Mouse (Mus musculus): Measurements from ENCODE around the gene Tubb4b. TPM values are rescaled to one million over a fixed set of nuclear protein-coding genes. Genes with fewer than 3 reads are reported as not detected.
A peak's percentile ranks its signal among the peaks of the same experiment; 100 is the strongest.

The Tubb4b gene
- total and polyA plus RNA-seq, 2 experiments from 2014 or later: 469 to 553 TPM

- TF ChIP-seq CTCF (IDR thresholded peaks at IDR 0.05; ENCODE audit: low read depth): no peak
- Histone ChIP-seq H3K9ac (no peak overlapping the region), H3K4me3 (ENCODE audit: low read depth, low read length) (no peak overlapping the region), H3K9me3 (ENCODE audit: low read length) (no peaks in the 10 kb centered on the region), H3K27me3 (ENCODE audit: insufficient read depth, low read length) (peaks cover 6% of the 10 kb centered on the region; the same call in 1 of the 2 replicates), H3K4me2 (ENCODE audit: low read depth) (no peak overlapping the region), H3K4me1 (ENCODE audit: insufficient read depth) (no peaks in the 10 kb centered on the region), H3K27ac (ENCODE audit: low read depth, low read length) (no peak overlapping the region), H3K36me3 (ENCODE audit: insufficient read depth) (peaks cover 12% of the 10 kb centered on the region)
- WGBS: 77% methylated on average over 5 of the region's 5 CpGs
- no peak for DNase-seq
- no peak for ATAC-seq
Measured at GRCm38 (mm10) chr2:25194006-25194405, 30.5 kb downstream of the Tubb4b start.

GRCm38 (mm10) chr2:25193330-25193770 lies 31.2 kb downstream of the Tubb4b start:
- peaks cover 6% of the 10 kb centered on the region for H3K36me3 ChIP-seq (ENCODE audit: insufficient read depth)
- WGBS: 2% methylated on average over 6 of the region's 6 CpGs
- peaks cover 6% of the 10 kb centered on the region; the same call in 1 of the 2 replicates for H3K27me3 ChIP-seq (ENCODE audit: insufficient read depth, low read length)
- H3K4me1 ChIP-seq (ENCODE audit: insufficient read depth): no peaks in the 10 kb centered on the region
- H3K9ac ChIP-seq: no peak overlapping the region
- no peak overlapping the region for H3K4me2 ChIP-seq (ENCODE audit: low read depth)
- H3K27ac ChIP-seq (ENCODE audit: low read depth, low read length): no peak overlapping the region
- no peak overlapping the region for H3K4me3 ChIP-seq (ENCODE audit: low read depth, low read length)
- DNase-seq (peak; percentile 87), ATAC-seq (peak; percentile 87)
- no peaks in the 10 kb centered on the region for H3K9me3 ChIP-seq (ENCODE audit: low read length)
- TF ChIP-seq CTCF (IDR thresholded peaks at IDR 0.05; ENCODE audit: low read depth): peak; percentile 97

GRCm38 (mm10) chr2:25187841-25188240 lies 36.7 kb downstream of the Tubb4b start:
- no peaks in the 10 kb centered on the region for H3K27me3 ChIP-seq (ENCODE audit: insufficient read depth, low read length)
- H3K4me1 ChIP-seq (ENCODE audit: insufficient read depth): 0 out of 2 replicates have a peak, but pooled peaks cover 6% of the 10 kb centered on the region
- H3K9ac ChIP-seq: no peak overlapping the region
- DNase-seq: no peak
- no peak for TF ChIP-seq CTCF (IDR thresholded peaks at IDR 0.05; ENCODE audit: low read depth)
- no peak for ATAC-seq
- H3K4me3 ChIP-seq (ENCODE audit: low read depth, low read length): no peak overlapping the region
- H3K36me3 ChIP-seq (ENCODE audit: insufficient read depth): no peaks in the 10 kb centered on the region
- no peak overlapping the region for H3K27ac ChIP-seq (ENCODE audit: low read depth, low read length)
- 85% methylated on average over 6 of the region's 6 CpGs for WGBS
- H3K4me2 ChIP-seq (ENCODE audit: low read depth): no peak overlapping the region
- H3K9me3 ChIP-seq (ENCODE audit: low read length): no peaks in the 10 kb centered on the region

- 26% methylated on average over 5 of the region's 5 CpGs for WGBS
- H3K9ac ChIP-seq: 0 out of 2 replicates have a peak overlapping the region, but pooled peaks have one; percentile 77
- peak overlapping the region; percentile 52 for H3K4me3 ChIP-seq (ENCODE audit: low read depth, low read length)
- ATAC-seq (0 out of 2 replicates have a peak, but pooled peaks have one; percentile 3), DNase-seq (no peak)
- no peak overlapping the region for H3K27ac ChIP-seq (ENCODE audit: low read depth, low read length)
- 0 out of 2 replicates have a peak, but pooled peaks cover 13% of the 10 kb centered on the region for H3K4me1 ChIP-seq (ENCODE audit: insufficient read depth)
- H3K36me3 ChIP-seq (ENCODE audit: insufficient read depth): no peaks in the 10 kb centered on the region
- H3K27me3 ChIP-seq (ENCODE audit: insufficient read depth, low read length): no peaks in the 10 kb centered on the region
- no peaks in the 10 kb centered on the region for H3K9me3 ChIP-seq (ENCODE audit: low read length)
- no peak for TF ChIP-seq CTCF (IDR thresholded peaks at IDR 0.05; ENCODE audit: low read depth)
- peak overlapping the region; percentile 83 for H3K4me2 ChIP-seq (ENCODE audit: low read depth)
Measured at GRCm38 (mm10) chr2:25186575-25186930, 37.9 kb downstream of the Tubb4b start.

GRCm38 (mm10) chr2:25185625-25186574 lies 38.6 kb downstream of the Tubb4b start:
- peak; percentile 81 for DNase-seq
- peak; percentile 81 for ATAC-seq
- Histone ChIP-seq H3K36me3 (ENCODE audit: insufficient read depth) (no peaks in the 10 kb centered on the region), H3K9me3 (ENCODE audit: low read length) (no peaks in the 10 kb centered on the region), H3K27ac (ENCODE audit: low read depth, low read length) (peak overlapping the region; percentile 85), H3K4me3 (ENCODE audit: low read depth, low read length) (peak overlapping the region; percentile 52), H3K4me1 (ENCODE audit: insufficient read depth) (0 out of 2 replicates have a peak, but pooled peaks cover 13% of the 10 kb centered on the region), H3K9ac (peak overlapping the region; percentile 77), H3K27me3 (ENCODE audit: insufficient read depth, low read length) (no peaks in the 10 kb centered on the region), H3K4me2 (ENCODE audit: low read depth) (peak overlapping the region; percentile 83)
- 6% methylated on average over 64 of the region's 64 CpGs for WGBS
- peak; percentile 93 for TF ChIP-seq CTCF (IDR thresholded peaks at IDR 0.05; ENCODE audit: low read depth)

GRCm38 (mm10) chr2:25184496-25184895 lies 40.0 kb downstream of the Tubb4b start:
- ATAC-seq: no peak
- Histone ChIP-seq H3K27me3 (ENCODE audit: insufficient read depth, low read length) (no peaks in the 10 kb centered on the region), H3K4me1 (ENCODE audit: insufficient read depth) (0 out of 2 replicates have a peak, but pooled peaks cover 13% of the 10 kb centered on the region), H3K4me2 (ENCODE audit: low read depth) (no peak overlapping the region), H3K27ac (ENCODE audit: low read depth, low read length) (no peak overlapping the region), H3K36me3 (ENCODE audit: insufficient read depth) (no peaks in the 10 kb centered on the region), H3K9ac (no peak overlapping the region), H3K9me3 (ENCODE audit: low read length) (no peaks in the 10 kb centered on the region), H3K4me3 (ENCODE audit: low read depth, low read length) (no peak overlapping the region)
- WGBS: 91% methylated on average over 7 of the region's 7 CpGs
- TF ChIP-seq CTCF (IDR thresholded peaks at IDR 0.05; ENCODE audit: low read depth): no peak
- no peak for DNase-seq

- ATAC-seq: no peak
- H3K36me3 ChIP-seq (ENCODE audit: insufficient read depth): no peaks in the 10 kb centered on the region
- 0 out of 2 replicates have a peak, but pooled peaks cover 13% of the 10 kb centered on the region for H3K4me1 ChIP-seq (ENCODE audit: insufficient read depth)
- no peak overlapping the region for H3K27ac ChIP-seq (ENCODE audit: low read depth, low read length)
- no peaks in the 10 kb centered on the region for H3K27me3 ChIP-seq (ENCODE audit: insufficient read depth, low read length)
- TF ChIP-seq CTCF (IDR thresholded peaks at IDR 0.05; ENCODE audit: low read depth): no peak
- H3K4me2 ChIP-seq (ENCODE audit: low read depth): peak overlapping the region; percentile 87
- H3K9ac ChIP-seq: no peak overlapping the region
- WGBS: 28% methylated on average over 2 of the region's 2 CpGs
- no peak for DNase-seq
- H3K4me3 ChIP-seq (ENCODE audit: low read depth, low read length): 0 out of 2 replicates have a peak overlapping the region, but pooled peaks have one; percentile 64
- no peaks in the 10 kb centered on the region for H3K9me3 ChIP-seq (ENCODE audit: low read length)
Measured at GRCm38 (mm10) chr2:25183336-25183735, 41.2 kb downstream of the Tubb4b start.
